Mouse (Mus musculus): Measurements from ENCODE around the gene Ssr2.

Ssr2 gene

GRCm38 (mm10) chr3:88625531-88625930 is 49.9 kb downstream of the Ssr2 start:
- no peak for DNase-seq

DNA sequence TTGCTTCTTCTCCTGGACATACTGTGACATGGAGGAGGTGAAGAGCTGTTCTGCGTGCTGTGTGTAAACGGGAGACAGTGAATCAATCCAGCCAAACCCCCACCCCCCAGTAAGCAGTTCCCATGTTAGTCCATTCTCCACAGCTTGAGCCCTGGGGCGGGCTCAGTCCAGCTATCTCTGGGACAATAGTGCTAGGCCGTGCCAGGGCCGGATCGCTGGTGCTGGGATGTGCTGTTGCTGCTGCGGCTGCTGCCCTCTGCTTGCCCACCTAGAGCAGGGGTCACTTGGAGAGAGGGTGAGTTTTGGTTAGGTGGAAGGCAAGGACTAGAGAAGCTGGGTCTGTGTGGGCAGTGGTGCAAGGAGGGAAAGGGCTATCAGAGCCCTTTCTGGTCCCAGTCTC is 50.6 kb downstream of the Ssr2 start:
- no peak for DNase-seq

- no peak for DNase-seq
These were observed 51.4 kb downstream of the Ssr2 start for GRCm38 (mm10) chr3:88627114-88627513.

- DNase-seq, result no peak
These were observed 51.9 kb downstream of the Ssr2 start for GRCm38 (mm10) chr3:88627535-88627934.

DNA sequence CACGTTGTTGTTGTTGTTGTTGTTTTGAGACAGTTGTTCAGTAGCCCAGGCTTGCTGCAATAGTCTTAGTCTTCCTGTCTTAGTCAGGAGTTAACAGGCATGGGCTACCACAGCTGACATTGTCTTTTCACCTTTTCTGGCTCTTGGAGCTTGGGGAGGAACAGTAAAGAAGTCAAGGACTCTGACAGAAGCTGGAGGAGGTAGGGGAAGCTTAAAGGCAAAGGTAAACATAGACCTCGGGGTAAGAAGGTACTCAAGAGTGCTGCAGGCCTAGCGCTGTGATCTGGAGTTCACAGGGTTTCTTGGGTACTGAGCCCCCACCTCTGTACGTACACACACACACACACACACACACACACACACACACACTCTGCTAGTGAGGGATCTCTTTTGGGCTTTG is 53.1 kb downstream of the Ssr2 start:
- DNase-seq, result no peak

DNA sequence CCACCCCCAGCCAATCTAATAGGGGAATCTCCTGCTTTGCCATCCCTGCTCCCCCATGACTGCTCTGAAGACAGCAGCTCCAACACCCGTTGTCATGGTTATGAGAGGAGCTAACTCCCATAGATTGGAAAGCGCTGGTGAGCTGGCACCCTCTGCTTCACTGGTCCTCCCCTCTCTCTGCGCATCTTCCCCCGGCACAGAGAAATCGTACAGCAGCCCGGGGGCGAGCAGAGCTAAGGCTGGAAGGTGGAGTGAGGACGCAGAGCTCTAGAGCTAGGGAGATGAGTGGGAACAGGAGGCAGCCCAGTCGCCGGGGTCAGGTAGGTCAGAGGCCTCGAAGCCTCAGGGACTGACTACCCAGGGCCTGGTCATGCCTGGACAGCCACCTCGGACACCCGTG is 53.6 kb downstream of the Ssr2 start:
- DNase-seq, result no peak

GRCm38 (mm10) chr3:88630018-88630417 is 54.3 kb downstream of the Ssr2 start:
- DNase-seq, result no peak

DNA sequence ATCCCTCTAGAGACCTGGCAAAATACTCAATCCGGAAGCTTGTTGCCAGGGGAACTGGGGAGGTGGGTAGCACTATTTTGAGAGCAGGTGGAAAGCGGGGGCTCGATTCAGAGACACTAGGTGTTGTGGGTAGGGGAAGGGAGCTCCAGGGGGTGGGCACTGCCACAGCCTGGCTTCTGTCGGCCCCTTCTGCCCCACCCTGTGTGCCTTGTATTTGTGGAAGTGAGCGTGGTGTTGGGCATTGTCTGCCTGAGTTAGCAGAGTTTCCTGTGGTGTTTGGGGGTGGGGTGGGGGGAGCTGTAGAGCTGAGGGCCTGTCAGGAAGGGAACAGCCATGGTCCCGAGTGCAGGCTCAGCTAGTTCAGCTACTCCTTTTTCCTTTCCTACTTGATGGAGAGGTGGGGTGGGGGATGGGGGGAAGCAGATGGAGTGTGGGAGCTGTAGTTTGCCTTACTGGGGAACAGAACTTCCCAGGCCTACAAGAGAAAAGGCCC is 55.2 kb downstream of the Ssr2 start:
- no peak for DNase-seq

DNA sequence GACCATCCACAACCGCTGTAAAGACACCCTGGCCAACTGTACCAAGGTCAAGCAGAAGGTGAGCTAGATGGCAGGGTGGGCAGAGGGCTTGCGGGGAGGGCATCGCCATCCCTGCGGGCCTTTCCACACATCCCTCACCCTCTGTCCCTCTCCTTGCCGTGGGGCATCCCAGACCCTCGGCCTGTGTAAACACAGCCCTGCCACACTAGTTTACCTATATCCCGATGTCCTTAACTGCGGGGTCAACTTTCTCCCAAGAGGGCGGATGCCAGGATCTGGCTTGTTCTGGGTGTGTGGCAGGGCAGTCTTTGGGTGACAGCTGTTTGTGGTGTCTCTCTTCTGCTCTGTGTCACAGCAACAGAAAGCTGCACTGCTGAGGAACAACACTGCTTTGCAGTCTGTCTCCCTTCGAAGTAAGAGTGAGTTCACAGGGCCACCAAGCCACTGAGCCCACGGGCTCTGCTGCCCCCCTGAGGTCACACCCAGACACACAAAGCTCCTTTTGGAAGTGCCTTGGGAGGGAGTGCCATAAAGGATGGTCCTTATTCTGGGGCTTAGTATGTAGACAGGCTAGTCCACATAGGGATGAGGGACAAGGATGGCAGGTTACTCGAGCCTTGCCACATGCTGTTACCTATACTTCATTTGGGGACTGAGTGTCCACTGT is 56.4 kb downstream of the Ssr2 start:
- DNase-seq, result no peak

- no peak for DNase-seq
These were observed 57.4 kb downstream of the Ssr2 start for GRCm38 (mm10) chr3:88633056-88633455.

DNA sequence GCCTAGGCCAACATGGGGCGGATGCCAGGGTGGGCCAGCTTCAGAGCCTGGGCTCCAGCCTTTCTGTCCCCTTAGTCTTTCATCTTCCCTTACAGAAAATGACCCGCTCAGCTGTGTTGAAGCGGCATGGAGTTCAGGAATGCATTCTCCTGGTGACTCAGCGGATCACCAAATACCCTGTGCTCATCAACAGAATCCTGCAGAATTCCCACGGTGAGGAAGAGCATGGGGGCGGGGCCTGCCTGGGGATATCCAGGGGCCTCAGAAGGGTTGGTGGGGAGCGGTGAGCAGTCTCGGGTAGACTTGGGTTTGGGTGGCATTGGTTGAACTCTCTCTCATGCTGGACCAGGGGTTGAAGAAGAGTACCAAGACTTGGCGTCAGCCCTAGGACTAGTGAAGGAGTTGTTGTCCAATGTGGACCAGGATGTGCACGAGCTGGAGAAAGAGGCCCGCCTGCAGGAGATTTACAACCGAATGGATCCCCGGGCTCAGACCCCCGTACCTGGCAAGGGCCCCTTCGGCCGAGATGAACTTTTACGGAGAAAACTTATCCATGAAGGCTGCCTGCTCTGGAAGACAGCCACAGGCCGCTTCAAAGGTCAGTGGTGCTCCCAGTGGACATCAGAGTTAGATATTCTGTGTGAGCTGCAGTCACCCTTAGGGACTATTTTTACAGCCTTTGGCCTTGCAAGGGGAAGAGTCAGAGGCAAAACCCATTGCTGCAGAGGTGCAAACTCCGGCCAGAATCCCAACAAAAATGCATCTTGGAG is 60.0 kb downstream of the Ssr2 start:
- DNase-seq, result no peak

- no peak for DNase-seq
These were observed 60.9 kb downstream of the Ssr2 start for GRCm38 (mm10) chr3:88636555-88636986.

DNA sequence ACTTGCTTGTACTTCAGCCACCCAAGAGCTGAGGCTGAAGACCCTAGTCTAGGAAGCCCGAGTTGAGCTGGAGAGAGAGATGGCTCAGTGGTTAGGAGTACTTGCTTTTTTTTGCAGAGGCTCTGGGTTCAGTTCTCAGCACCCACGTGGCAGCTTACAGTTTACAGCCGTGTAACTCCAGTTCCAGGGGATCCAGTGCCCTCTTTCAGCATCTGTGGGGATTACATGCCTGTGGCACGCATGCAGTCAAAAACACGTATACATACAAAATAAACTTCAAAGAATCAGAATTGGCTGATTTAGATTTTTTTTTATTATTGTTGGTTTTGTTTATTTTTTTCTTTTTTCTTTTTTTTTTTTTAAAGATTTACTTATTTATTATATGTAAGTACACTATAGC is 61.5 kb downstream of the Ssr2 start:
- no peak for DNase-seq

All from cerebellum, adult 11-12 months (tissue).